Mouse (Mus musculus) embryonic stem cell, embryonic (primary cell): ENCODE results near the gene Gm14391.
"Not testable (repeated sequence)": the region's sequence is repeated elsewhere in the genome, so short reads cannot be mapped to it uniquely, and the experiment has no call there.

Experiments used
- CTCF ChIA-PET, 4 experiments: fragments of 300-600 bp in 2 of 4; fragments of 350-600 bp in 2 of 4; sonication (Branson Sonifier 250); formaldehyde crosslinking; loops; one replicate each; lab custom pipeline; 2022; ENCODE audit warnings: inconsistent platforms in 2 of 4; lab: Charles Lee
- POLR2A ChIA-PET, 4 experiments: fragments of 300-600 bp in 2 of 4; fragments of 350-600 bp in 2 of 4; sonication (Branson Sonifier 250); formaldehyde crosslinking; loops; one replicate each; lab custom pipeline; 2022; ENCODE audit warnings: antibody characterized with exemption in 4 of 4, inconsistent platforms in 1 of 4; lab: Charles Lee

The Gm14391 gene

DNA sequence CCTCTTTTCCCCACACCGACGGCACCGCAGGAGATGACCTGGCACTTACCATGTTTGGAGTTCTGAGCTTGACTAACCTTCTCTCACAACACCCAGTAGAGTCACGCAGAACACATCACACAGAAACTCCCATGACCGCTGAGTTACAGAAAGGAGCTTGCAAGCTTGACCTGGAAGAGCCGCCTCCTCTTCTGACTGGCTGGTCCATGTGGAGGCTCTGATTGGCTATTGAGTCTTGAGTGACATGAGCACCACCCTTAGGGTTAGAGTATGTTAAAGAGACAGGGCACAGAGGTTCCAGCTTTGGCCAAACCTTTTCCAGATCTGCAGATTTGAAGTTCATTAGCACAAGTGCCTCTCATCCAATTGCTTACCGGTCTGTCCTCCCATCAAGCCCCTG is at the start of gene Gm14391:
Gene Gm14391 (minus strand): TSS at position 186 of the 400 bp plus-strand sequence.
- POLR2A ChIA-PET, CTCF ChIA-PET: not testable (repeated sequence)

DNA sequence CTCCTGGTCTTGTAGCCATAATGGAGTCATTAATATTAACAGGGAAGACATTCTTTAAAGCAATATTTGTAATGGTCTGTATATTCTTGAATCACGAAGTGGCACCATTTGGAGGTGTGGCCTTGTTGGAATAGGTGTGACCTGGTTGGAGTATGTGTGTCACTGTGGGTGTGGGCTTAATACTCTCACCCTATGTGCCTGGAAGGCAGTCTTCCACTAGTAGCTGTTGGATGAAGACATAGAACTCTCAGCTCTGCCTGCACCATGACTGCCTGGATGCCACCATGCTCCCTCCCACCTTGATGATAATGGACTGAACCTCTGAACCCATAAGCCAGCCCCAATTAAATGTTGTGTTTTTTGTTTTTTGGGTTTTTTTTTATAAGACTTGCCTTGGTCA is 27.7 kb downstream of the Gm14391 start:
- CTCF ChIA-PET: not testable (repeated sequence)
- POLR2A ChIA-PET: interaction anchor here in 1 of 4 experiments (1.0 kb wide), 1 partner anchor 1895 kb away, joined by 3 read pairs; the partner anchor contains the start of gene Gm14401

DNA sequence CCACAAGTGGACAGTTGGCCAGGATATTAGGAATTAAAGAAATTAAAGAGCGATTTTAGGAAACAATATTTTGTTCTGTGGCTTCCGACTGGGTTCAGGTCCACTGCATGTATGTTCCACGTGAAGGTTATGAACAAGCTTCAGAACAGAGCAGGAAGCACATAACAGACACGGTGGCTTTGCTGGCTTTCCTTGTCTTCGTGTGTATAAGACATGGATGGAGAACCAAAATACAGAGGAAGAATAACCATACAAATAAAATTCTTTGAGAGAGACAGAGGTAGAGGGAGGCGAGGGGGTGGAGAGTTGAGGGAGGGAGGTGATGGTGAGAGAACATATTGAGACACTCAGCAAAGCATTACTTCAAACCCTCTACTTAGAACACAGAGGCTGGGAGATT is 30.4 kb downstream of the Gm14391 start:
- ChIA-PET CTCF (interaction anchor here in 2 of 4 experiments (0.6 to 1.3 kb wide), 3 partner anchors 244 to 1898 kb away, joined by 4 read pairs; partner anchors contain the start of gene Gm14401 (in 1 of the 2)), POLR2A (interaction anchor here in 2 of 4 experiments (0.8 to 2.6 kb wide), 6 partner anchors 15 to 1898 kb away, joined by 3 to 38 read pairs (median 4); partner anchors contain the start of gene Gm14401 (in 2 of the 2))

DNA sequence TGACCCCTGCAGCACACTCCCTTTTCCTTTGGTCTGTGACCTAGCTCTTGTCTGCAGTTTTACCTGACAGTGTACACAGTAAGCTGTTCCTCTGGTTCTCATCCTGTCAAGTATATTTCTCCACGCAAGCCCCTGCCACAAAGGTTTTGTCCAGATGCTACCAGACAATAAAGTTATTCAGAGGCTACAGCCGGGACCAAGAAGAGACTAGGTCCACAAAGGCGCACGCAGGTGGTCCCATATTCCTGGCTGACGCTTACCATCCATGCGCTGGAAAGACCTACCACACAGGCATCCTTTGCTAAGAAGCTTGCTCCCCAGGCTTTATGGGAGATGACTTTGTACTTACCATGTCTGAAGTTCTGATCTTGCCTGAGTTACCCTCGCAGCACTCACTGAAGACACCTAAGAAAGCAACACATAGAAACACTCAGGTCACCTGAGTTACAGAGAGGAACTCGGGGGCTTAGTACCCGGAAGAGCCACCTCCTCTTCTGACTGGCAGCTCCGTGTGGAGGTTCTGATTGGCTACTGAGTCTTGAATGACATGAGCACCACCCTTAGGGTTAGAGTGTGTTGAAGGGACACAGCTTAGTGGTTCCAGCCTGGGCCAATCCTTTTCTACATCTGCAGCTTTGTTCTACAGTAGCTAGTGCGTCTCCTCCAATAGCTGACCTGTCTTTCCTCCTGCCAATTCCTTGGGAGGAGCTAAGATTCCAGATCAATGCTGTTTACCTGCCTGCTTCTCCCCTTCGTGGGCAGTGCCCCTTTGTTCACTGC is 31.1 kb downstream of the Gm14391 start, which contains the start of gene Gm14443:
Gene Gm14443 (minus strand): TSS at position 471 of the 780 bp plus-strand sequence.
- CTCF ChIA-PET: interaction anchor here in 1 of 4 experiments (0.6 to 1.3 kb wide), 3 partner anchors 243 to 1899 kb away, joined by 3 to 4 read pairs (median 4); partner anchors contain the start of gene Gm14401
- POLR2A ChIA-PET: interaction anchor here in 2 of 4 experiments (0.7 to 2.6 kb wide), 9 partner anchors 14 to 1899 kb away, joined by 3 to 38 read pairs (median 3); partner anchors contain the start of gene Gm14401 (in 2 of the 2)

DNA sequence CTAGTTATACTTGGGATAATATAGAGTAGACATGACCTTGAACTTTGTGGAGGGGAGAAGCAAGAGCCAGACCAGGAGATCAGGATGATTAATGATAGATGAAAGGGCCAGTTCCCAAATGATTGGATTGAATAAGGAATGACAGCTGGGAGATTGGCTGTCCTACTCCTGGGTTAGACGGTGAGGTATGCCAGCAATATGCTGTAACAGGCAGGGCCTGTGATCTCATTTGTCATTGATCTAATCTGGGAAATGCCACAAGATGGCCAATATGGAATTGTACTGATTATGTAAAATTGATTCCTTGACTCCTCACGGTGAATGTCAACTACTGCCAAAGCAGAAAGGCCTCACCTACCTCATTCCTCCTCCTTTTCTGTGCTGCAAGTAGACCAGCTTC is 32.7 kb downstream of the Gm14391 start:
- CTCF ChIA-PET: not testable (repeated sequence)
- POLR2A ChIA-PET: interaction anchor here in 1 of 4 experiments (2.6 kb wide), 1 partner anchor 1900 kb away, joined by 38 read pairs; the partner anchor contains the start of gene Gm14401

DNA sequence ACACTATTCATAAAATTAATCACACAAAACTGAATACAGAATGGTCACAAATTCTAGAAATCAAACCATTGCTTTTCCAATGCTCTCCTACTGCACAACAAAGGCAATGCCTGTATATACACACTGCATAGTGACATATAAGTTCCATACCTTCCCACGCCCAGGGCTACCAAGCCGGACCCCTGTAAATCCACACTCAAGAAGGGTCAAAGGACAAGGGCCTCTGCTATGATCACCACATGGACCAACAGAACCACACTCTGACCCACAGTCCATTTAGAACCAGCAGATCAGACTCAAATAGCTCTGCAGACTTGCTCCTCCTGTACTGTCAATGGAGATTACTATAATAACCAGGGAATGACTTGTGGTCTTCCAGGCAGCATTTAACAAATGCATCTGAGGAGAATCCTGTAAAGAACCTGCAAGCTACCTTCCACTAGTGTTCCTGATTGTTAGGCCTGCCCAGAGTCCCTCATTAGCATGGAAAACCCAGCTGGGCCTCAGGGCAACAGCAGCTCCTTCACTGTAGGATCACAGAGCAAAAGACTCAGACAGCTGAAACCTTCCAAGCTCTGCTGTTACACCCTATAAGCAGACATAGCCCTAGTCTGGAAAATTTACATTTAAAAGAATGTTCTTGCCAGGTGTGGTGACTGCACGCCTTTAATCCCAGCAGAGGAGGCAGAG is 33.7 kb downstream of the Gm14391 start:
- POLR2A ChIA-PET: interaction anchor here in 1 of 4 experiments (0.8 kb wide), 1 partner anchor 1901 kb away, joined by 3 read pairs; the partner anchor contains the start of gene Gm14401

DNA sequence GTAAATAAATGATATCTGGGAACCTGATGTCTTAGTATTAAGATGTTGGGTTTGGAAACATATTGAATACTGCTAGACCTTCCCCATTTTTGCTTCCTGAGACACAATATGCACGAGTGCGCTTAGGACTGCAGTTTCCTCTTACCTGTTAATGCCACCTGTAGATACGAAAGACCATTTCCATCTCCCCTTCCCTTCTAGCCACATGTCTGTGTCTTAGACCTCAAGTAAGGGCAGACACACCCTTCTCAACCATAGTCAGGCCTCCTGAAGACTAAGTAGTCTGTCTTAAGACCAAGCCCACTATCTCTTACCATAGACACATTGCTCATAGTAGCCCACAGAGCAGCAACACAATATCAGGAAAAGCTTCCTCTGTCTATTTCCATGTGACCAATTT is 34.6 kb downstream of the Gm14391 start:
- POLR2A ChIA-PET: no interaction called here
- CTCF ChIA-PET: no interaction called here

More for the DNA sequence above, 33.7 kb downstream of the Gm14391 start:
- CTCF ChIA-PET: not testable (repeated sequence)

DNA sequence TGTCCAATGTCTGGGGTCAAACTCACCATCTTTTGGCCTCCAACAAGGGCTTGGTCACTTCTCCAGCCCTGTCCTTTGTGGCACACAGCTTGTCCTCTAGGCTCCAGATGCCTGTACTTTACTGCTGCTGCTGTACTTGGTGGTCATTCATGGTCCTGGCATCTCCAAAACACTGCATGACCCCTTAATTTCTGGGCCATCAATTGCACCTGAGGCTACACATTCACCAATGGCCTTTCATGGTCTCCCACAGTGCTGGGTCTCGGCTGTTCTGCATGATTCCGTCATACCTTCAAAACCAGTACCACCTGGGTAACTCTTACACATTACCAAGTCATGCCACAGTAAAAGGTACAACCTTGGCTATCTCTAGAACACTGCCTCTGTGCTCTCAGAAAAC is 39.8 kb downstream of the Gm14391 start:
- CTCF ChIA-PET, POLR2A ChIA-PET: not testable (repeated sequence)

DNA sequence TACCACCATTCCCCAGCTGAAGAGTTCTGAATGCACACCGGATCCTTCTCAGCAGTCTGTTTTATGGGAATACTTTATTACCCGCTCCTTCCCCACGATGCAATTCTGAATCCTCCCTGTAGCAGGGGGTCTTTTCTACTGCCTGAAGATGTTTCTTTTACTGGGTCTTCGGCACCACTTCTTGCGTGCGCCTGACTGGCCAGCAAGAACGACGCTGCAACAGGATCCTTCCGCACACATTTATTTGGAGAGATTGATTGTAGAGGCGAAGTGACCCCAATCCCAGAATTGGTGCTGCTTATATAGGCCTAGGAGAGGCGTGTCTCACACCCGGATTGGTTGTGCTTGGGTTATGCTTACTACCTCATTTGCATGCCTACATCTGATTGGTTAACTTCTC is 41.6 kb downstream of the Gm14391 start:
- CTCF ChIA-PET, POLR2A ChIA-PET: not testable (repeated sequence)

DNA sequence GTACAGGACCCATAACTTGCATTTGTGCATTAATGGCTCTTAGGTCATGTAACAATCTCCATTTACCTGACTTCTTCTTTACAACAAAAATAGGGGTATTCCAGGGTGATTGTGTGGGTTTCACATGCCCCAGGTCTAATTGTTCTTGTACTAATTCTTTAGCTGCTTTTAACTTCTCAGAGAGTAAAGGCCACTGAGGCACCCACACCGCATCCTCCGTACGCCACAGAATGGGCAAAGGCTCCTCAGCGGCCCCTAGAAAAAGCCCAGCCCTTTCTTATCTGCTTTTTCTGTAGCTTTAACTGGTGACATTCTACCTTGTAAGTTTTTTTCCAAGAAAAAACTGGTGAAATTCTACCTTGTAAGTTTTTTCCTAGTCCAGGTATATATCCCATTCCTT is 45.3 kb downstream of the Gm14391 start:
- CTCF ChIA-PET: not testable (repeated sequence)
- POLR2A ChIA-PET: interaction anchor here in 2 of 4 experiments (1.2 to 1.4 kb wide), 2 partner anchors 14 kb away, joined by 3 to 5 read pairs; partner anchors contain the start of gene Gm14443 (in 2 of the 2)

DNA sequence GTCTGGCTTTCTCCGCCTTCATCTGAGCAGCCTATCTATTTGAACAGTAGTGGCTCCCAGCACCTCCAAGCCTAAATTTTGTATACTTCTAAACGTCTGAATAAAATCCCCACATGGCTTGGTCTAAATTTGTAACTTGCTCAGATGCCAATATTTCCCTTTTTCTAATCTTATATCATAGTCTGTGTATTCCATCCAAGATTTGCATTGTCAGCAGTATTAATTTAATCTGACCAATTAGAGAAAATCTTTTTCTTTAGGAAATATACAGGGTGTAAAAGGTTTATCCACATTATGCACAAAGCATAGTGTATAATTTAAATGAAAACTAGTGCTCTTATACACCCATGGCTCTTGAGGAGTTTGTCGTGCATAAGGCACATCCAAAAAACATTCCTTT is 48.1 kb downstream of the Gm14391 start:
- POLR2A ChIA-PET: interaction anchor here in 1 of 4 experiments (1.0 to 1.4 kb wide), 2 partner anchors 16 to 17 kb away, joined by 3 read pairs; partner anchors contain the start of gene Gm14443
- CTCF ChIA-PET: no interaction called here

DNA sequence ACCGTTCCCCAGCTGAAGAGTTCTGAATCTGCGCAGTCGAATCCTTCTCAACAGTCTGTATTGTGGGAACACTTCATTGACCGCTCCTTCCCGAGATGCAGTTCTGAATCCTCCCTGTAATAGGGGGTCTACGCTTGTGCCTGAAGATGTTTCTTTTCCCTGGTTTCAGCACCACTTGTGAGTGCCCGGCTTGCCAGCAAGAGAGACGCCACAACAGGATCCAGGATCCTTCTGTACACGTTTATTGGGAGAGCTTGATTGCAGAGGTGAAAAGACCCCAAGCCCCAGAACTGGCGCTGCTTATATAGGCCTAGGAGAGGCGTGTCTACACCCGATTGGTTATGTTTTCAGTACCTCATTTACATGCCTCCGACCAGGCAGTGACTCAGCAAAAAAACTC is 50.0 kb downstream of the Gm14391 start:
- ChIA-PET CTCF (no interaction called here), POLR2A (interaction anchor here in 1 of 4 experiments (1.2 kb wide), 1 partner anchor 18 kb away, joined by 3 read pairs; no protein-coding TSS in a partner anchor)

DNA sequence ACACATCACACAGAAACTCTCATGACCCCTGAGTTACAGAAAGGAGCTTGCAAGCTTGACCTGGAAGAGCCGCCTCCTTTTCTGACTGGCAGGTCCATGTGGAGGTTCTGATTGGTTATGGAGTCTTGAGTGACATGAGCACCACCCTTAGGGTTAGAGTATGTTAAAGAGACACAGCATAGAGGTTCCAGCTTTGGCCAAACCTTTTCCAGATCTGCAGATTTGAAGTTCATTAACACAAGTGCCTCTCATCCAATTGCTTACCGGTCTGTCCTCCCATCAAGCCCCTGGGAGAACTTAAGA is 64.8 kb downstream of the Gm14391 start, which contains the start of gene Gm14399:
Gene Gm14399 (minus strand): TSS at position 20 of the 303 bp plus-strand sequence.
- CTCF ChIA-PET, POLR2A ChIA-PET: not testable (repeated sequence)

DNA sequence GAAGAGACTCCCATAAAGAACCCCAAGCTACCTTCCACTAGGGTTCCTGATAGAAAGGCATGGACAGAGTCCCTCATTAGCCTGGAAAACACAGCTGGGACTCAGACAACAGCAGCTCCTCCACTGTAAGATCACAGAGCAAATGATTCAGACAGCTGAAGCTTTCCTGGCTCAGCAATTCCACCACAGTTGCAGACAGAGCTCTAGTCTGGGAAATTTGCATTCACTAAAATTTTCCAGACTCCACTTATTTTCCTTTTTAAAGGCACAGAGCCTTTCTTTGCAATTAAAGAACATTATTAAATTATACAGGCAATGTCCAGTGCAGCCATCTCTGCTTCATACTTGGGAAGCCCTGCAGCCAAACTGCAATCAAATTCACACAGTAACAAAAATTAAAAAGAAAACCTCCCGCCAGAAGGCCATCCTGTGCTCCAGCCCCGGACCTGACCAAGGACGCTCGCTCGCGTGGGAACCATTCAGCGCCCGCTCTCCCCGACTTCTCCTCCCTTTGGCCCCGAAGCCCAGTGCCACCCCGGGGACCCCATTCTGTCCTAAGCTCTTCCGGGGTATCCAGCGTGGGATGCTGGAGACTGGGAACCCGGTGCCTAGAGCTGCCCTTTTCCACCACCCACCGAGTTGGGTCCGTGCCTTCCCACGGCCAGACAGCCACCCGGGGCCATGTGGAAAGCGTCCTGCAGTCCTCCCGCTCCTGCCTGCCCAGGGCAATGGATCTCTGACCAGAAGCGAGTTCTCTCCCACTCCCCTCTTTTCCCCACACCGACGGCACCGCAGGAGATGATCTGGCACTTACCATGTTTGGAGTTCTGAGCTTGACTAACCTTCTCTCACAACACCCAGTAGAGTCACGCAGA is 65.4 kb downstream of the Gm14391 start:
- CTCF ChIA-PET, POLR2A ChIA-PET: not testable (repeated sequence)
